Mouse (Mus musculus): ENCODE results near the gene Prpf3. TPM values are rescaled to one million over a fixed set of nuclear protein-coding genes. Genes with fewer than 3 reads are reported as not detected.

The Prpf3 gene
- polyA plus RNA-seq, 1 experiment from 2014 or later = 80.7 TPM

GRCm38 (mm10) chr3:95856115-95856514, 430 bp upstream of the Prpf3 start:
- WGBS = 24% methylated on average over 7 of the region's 7 CpGs
- H3K4me1 ChIP-seq (ENCODE audit: control insufficient read depth, insufficient read depth, low read length) = peaks cover 3% of the 10 kb centered on the region; the same call in 1 of the 2 replicates
- H3K27me3 ChIP-seq (ENCODE audit: control insufficient read depth, insufficient read depth, low read length) = no peaks in the 10 kb centered on the region
- peak overlapping the region; percentile 89 for H3K4me3 ChIP-seq (ENCODE audit: low read depth, low read length)
- H3K36me3 ChIP-seq (ENCODE audit: control insufficient read depth, insufficient read depth, low read length) = peaks cover 14% of the 10 kb centered on the region
- H3K27ac ChIP-seq (replicated peaks; ENCODE audit: low read depth, low read length) = peak overlapping the region; percentile 69; the same call in 1 of the 2 replicates
- DNase-seq (ENCODE audit: low spot score) (no peak), ATAC-seq (ENCODE audit: insufficient number of reproducible peaks, low FRiP score, low TSS enrichment, low read depth) (no peak)
- H3K4me2 ChIP-seq (ENCODE audit: low read depth, severe bottlenecking) = peak overlapping the region; percentile 68
- H3K9ac ChIP-seq (ENCODE audit: low read length) = peak overlapping the region; percentile 86
- no peaks in the 10 kb centered on the region for H3K9me3 ChIP-seq (ENCODE audit: control insufficient read depth, low read length)

- H3K9me3 ChIP-seq (ENCODE audit: control insufficient read depth, low read length) = no peaks in the 10 kb centered on the region
- H3K9ac ChIP-seq (ENCODE audit: low read length) = no peak overlapping the region
- no peak for ATAC-seq (ENCODE audit: insufficient number of reproducible peaks, low FRiP score, low TSS enrichment, low read depth)
- H3K27me3 ChIP-seq (ENCODE audit: control insufficient read depth, insufficient read depth, low read length) = no peaks in the 10 kb centered on the region
- no peak overlapping the region for H3K27ac ChIP-seq (replicated peaks; ENCODE audit: low read depth, low read length)
- H3K4me1 ChIP-seq (ENCODE audit: control insufficient read depth, insufficient read depth, low read length) = peaks cover 3% of the 10 kb centered on the region; the same call in 1 of the 2 replicates
- no peak for DNase-seq (ENCODE audit: low spot score)
- peaks cover 28% of the 10 kb centered on the region for H3K36me3 ChIP-seq (ENCODE audit: control insufficient read depth, insufficient read depth, low read length)
- H3K4me2 ChIP-seq (ENCODE audit: low read depth, severe bottlenecking) = no peak overlapping the region
- H3K4me3 ChIP-seq (ENCODE audit: low read depth, low read length) = no peak overlapping the region
- WGBS = 94% methylated on average over 8 of the region's 8 CpGs
Measured at GRCm38 (mm10) chr3:95851317-95851716, 4.4 kb downstream of the Prpf3 start.

- DNase-seq (ENCODE audit: low spot score) (no peak), ATAC-seq (ENCODE audit: insufficient number of reproducible peaks, low FRiP score, low TSS enrichment, low read depth) (no peak)
- 88% methylated on average over 4 of the region's 4 CpGs for WGBS
- Histone ChIP-seq H3K9ac (ENCODE audit: low read length) (no peak overlapping the region), H3K27me3 (ENCODE audit: control insufficient read depth, insufficient read depth, low read length) (no peaks in the 10 kb centered on the region), H3K4me1 (ENCODE audit: control insufficient read depth, insufficient read depth, low read length) (peaks cover 3% of the 10 kb centered on the region; the same call in 1 of the 2 replicates), H3K36me3 (ENCODE audit: control insufficient read depth, insufficient read depth, low read length) (peaks cover 33% of the 10 kb centered on the region), H3K9me3 (ENCODE audit: control insufficient read depth, low read length) (no peaks in the 10 kb centered on the region), H3K4me3 (ENCODE audit: low read depth, low read length) (no peak overlapping the region), H3K27ac (replicated peaks; ENCODE audit: low read depth, low read length) (no peak overlapping the region), H3K4me2 (ENCODE audit: low read depth, severe bottlenecking) (no peak overlapping the region)
Measured at GRCm38 (mm10) chr3:95850611-95851010, 5.1 kb downstream of the Prpf3 start.

GRCm38 (mm10) chr3:95842503-95843214, 13.0 kb downstream of the Prpf3 start:
- H3K4me2 ChIP-seq (ENCODE audit: low read depth, severe bottlenecking) = no peak overlapping the region
- H3K9ac ChIP-seq (ENCODE audit: low read length) = no peak overlapping the region
- H3K36me3 ChIP-seq (ENCODE audit: control insufficient read depth, insufficient read depth, low read length) = peaks cover 31% of the 10 kb centered on the region
- no peaks in the 10 kb centered on the region for H3K4me1 ChIP-seq (ENCODE audit: control insufficient read depth, insufficient read depth, low read length)
- ATAC-seq (ENCODE audit: insufficient number of reproducible peaks, low FRiP score, low TSS enrichment, low read depth) (no peak), DNase-seq (ENCODE audit: low spot score) (no peak)
- no peak overlapping the region for H3K27ac ChIP-seq (replicated peaks; ENCODE audit: low read depth, low read length)
- H3K9me3 ChIP-seq (ENCODE audit: control insufficient read depth, low read length) = no peaks in the 10 kb centered on the region
- H3K4me3 ChIP-seq (ENCODE audit: low read depth, low read length) = no peak overlapping the region
- WGBS = 89% methylated on average over 3 of the region's 3 CpGs
- H3K27me3 ChIP-seq (ENCODE audit: control insufficient read depth, insufficient read depth, low read length) = no peaks in the 10 kb centered on the region

- no peaks in the 10 kb centered on the region for H3K27me3 ChIP-seq (ENCODE audit: control insufficient read depth, insufficient read depth, low read length)
- no peak overlapping the region for H3K4me3 ChIP-seq (ENCODE audit: low read depth, low read length)
- no peaks in the 10 kb centered on the region for H3K4me1 ChIP-seq (ENCODE audit: control insufficient read depth, insufficient read depth, low read length)
- H3K36me3 ChIP-seq (ENCODE audit: control insufficient read depth, insufficient read depth, low read length) = peaks cover 24% of the 10 kb centered on the region
- H3K9ac ChIP-seq (ENCODE audit: low read length) = no peak overlapping the region
- H3K27ac ChIP-seq (replicated peaks; ENCODE audit: low read depth, low read length) = no peak overlapping the region
- no peak overlapping the region for H3K4me2 ChIP-seq (ENCODE audit: low read depth, severe bottlenecking)
- ATAC-seq (ENCODE audit: insufficient number of reproducible peaks, low FRiP score, low TSS enrichment, low read depth) (no peak), DNase-seq (ENCODE audit: low spot score) (no peak)
- 93% methylated on average over 2 of the region's 2 CpGs for WGBS
- H3K9me3 ChIP-seq (ENCODE audit: control insufficient read depth, low read length) = no peaks in the 10 kb centered on the region
Measured at GRCm38 (mm10) chr3:95839250-95839649, 16.4 kb downstream of the Prpf3 start.

- H3K4me3 ChIP-seq (ENCODE audit: low read depth, low read length) = no peak overlapping the region
- no peak overlapping the region for H3K27ac ChIP-seq (replicated peaks; ENCODE audit: low read depth, low read length)
- no peaks in the 10 kb centered on the region for H3K9me3 ChIP-seq (ENCODE audit: control insufficient read depth, low read length)
- WGBS = 97% methylated on average over 4 of the region's 4 CpGs
- DNase-seq (ENCODE audit: low spot score) = no peak
- no peaks in the 10 kb centered on the region for H3K27me3 ChIP-seq (ENCODE audit: control insufficient read depth, insufficient read depth, low read length)
- H3K4me1 ChIP-seq (ENCODE audit: control insufficient read depth, insufficient read depth, low read length) = no peaks in the 10 kb centered on the region
- no peak overlapping the region for H3K9ac ChIP-seq (ENCODE audit: low read length)
- no peak for ATAC-seq (ENCODE audit: insufficient number of reproducible peaks, low FRiP score, low TSS enrichment, low read depth)
- no peak overlapping the region for H3K4me2 ChIP-seq (ENCODE audit: low read depth, severe bottlenecking)
- H3K36me3 ChIP-seq (ENCODE audit: control insufficient read depth, insufficient read depth, low read length) = peaks cover 35% of the 10 kb centered on the region
Measured at GRCm38 (mm10) chr3:95829053-95829452, 26.6 kb downstream of the Prpf3 start.

GRCm38 (mm10) chr3:95826275-95826674, 29.4 kb downstream of the Prpf3 start:
- H3K4me1 ChIP-seq (ENCODE audit: control insufficient read depth, insufficient read depth, low read length) = no peaks in the 10 kb centered on the region
- no peak overlapping the region for H3K27ac ChIP-seq (replicated peaks; ENCODE audit: low read depth, low read length)
- WGBS = 72% methylated on average over 2 of the region's 2 CpGs
- no peak overlapping the region for H3K9ac ChIP-seq (ENCODE audit: low read length)
- no peaks in the 10 kb centered on the region for H3K27me3 ChIP-seq (ENCODE audit: control insufficient read depth, insufficient read depth, low read length)
- H3K9me3 ChIP-seq (ENCODE audit: control insufficient read depth, low read length) = no peaks in the 10 kb centered on the region
- H3K4me2 ChIP-seq (ENCODE audit: low read depth, severe bottlenecking) = no peak overlapping the region
- H3K4me3 ChIP-seq (ENCODE audit: low read depth, low read length) = no peak overlapping the region
- ATAC-seq (ENCODE audit: insufficient number of reproducible peaks, low FRiP score, low TSS enrichment, low read depth) (no peak), DNase-seq (ENCODE audit: low spot score) (no peak)
- H3K36me3 ChIP-seq (ENCODE audit: control insufficient read depth, insufficient read depth, low read length) = peaks cover 23% of the 10 kb centered on the region

- 45% methylated on average over 10 of the region's 10 CpGs for WGBS
- DNase-seq (ENCODE audit: low spot score) = no peak
- no peaks in the 10 kb centered on the region for H3K9me3 ChIP-seq (ENCODE audit: control insufficient read depth, low read length)
- no peak for ATAC-seq (ENCODE audit: insufficient number of reproducible peaks, low FRiP score, low TSS enrichment, low read depth)
- peak overlapping the region; percentile 77 for H3K4me3 ChIP-seq (ENCODE audit: low read depth, low read length)
- H3K4me1 ChIP-seq (ENCODE audit: control insufficient read depth, insufficient read depth, low read length) = 0 out of 2 replicates have a peak, but pooled peaks cover 3% of the 10 kb centered on the region
- H3K9ac ChIP-seq (ENCODE audit: low read length) = peak overlapping the region; percentile 72; the same call in 1 of the 2 replicates
- H3K27ac ChIP-seq (replicated peaks; ENCODE audit: low read depth, low read length) = peak overlapping the region; percentile 97
- H3K36me3 ChIP-seq (ENCODE audit: control insufficient read depth, insufficient read depth, low read length) = no peaks in the 10 kb centered on the region
- no peaks in the 10 kb centered on the region for H3K27me3 ChIP-seq (ENCODE audit: control insufficient read depth, insufficient read depth, low read length)
- H3K4me2 ChIP-seq (ENCODE audit: low read depth, severe bottlenecking) = peak overlapping the region; percentile 50
Measured at GRCm38 (mm10) chr3:95820046-95821010, 35.4 kb downstream of the Prpf3 start.

All from limb, embryonic 11.5 days (tissue).